Comparison of ENCODE assay signal across 28 mouse cellular contexts in genomic region chr16:74504426-74504825, GRCm38 (mm10).
DNase-seq lines count a peak whose midpoint lies in the region; ATAC-seq and TF ChIP-seq lines count a peak whose summit lies in the region.
"Had no signal": no experiment of that assay in that cellular context is flagged by ENCODE, and none has a peak within 500 bp of the region (broad histone marks: within the 10 kb centered on the region; RNA-seq: fewer than 3 reads in every experiment).

No protein-coding gene starts in this region.

- H3K9ac ChIP-seq in heart, embryonic 11.5 days (ENCODE audit: low read depth, low read length), result no peak overlapping the region
- no peak overlapping the region for H3K9ac ChIP-seq in kidney, postnatal 0 days (ENCODE audit: low read depth, low read length)
- H3K9ac ChIP-seq in forebrain, embryonic 15.5 days (replicated peaks), result no peak overlapping the region
- H3K9ac ChIP-seq: intestine, embryonic 15.5 days; limb, embryonic 12.5 days; liver, embryonic 13.5 days; lung, embryonic 14.5 days had no signal

- 33% methylated on average over 5 of the region's 5 CpGs for WGBS in heart, embryonic 11.5 days (ENCODE audit: insufficient replicate concordance)
- 49% methylated on average over 5 of the region's 5 CpGs for WGBS in kidney, postnatal 0 days
- WGBS in forebrain, embryonic 15.5 days, result 90% methylated on average over 5 of the region's 5 CpGs

- H3K4me1 ChIP-seq in heart, embryonic 11.5 days (ENCODE audit: control insufficient read depth, insufficient read depth, low read length), result no peaks in the 10 kb centered on the region
- no peaks in the 10 kb centered on the region for H3K4me1 ChIP-seq in kidney, postnatal 0 days (replicated peaks; ENCODE audit: insufficient read depth, low read length)
- H3K4me1 ChIP-seq in forebrain, embryonic 15.5 days, result no peaks in the 10 kb centered on the region
- H3K4me1 ChIP-seq: forebrain, embryonic 10.5 days; hindbrain, embryonic 10.5 days; intestine, embryonic 15.5 days; liver, embryonic 13.5 days had no signal

- H3K4me3 ChIP-seq in heart, embryonic 11.5 days (ENCODE audit: low read depth, low read length), result no peak overlapping the region
- H3K4me3 ChIP-seq in kidney, postnatal 0 days (replicated peaks; ENCODE audit: low read depth, low read length), result no peak overlapping the region
- H3K4me3 ChIP-seq in forebrain, embryonic 15.5 days, result no peak overlapping the region
- H3K4me3 ChIP-seq: forebrain, embryonic 10.5 days; hindbrain, embryonic 10.5 days; intestine, embryonic 15.5 days; layer of hippocampus, adult 2 months; limb, embryonic 12.5 days; liver, embryonic 13.5 days; megakaryocyte, embryonic 14.5 days had no signal

- no peaks in the 10 kb centered on the region for H3K36me3 ChIP-seq in heart, embryonic 11.5 days (ENCODE audit: control insufficient read depth, insufficient read depth, low read length)
- no peaks in the 10 kb centered on the region for H3K36me3 ChIP-seq in kidney, postnatal 0 days (ENCODE audit: insufficient read depth, low read length)
- no peaks in the 10 kb centered on the region for H3K36me3 ChIP-seq in forebrain, embryonic 15.5 days
- H3K36me3 ChIP-seq: forebrain, embryonic 10.5 days; G1E; hindbrain, embryonic 10.5 days; intestine, embryonic 15.5 days; limb, embryonic 12.5 days; liver, embryonic 13.5 days had no signal

- DNase-seq in heart, adult 18-20 months, result no peak
- peak; percentile 61 for DNase-seq in kidney, postnatal 0 days (ENCODE audit: low spot score)
- no peak for DNase-seq in kidney, postnatal 36 days
- DNase-seq in heart, postnatal 10 days, result peak; percentile 32 to 33
- DNase-seq in testis, postnatal 10 days (ENCODE audit: low spot score), result no peak
- DNase-seq: adrenal gland, postnatal 25 days; B cell, adult 2 months; cerebellum, adult 11 months; cerebellum, postnatal 14 days; gastrocnemius, postnatal 36 days; kidney, adult 8-10 months; kidney, postnatal 14 days; liver, embryonic 13.5 days; lung, embryonic 14.5 days; midbrain, embryonic 14.5 days had no signal

- TF ChIP-seq CTCF in kidney, postnatal 0 days (IDR thresholded peaks at IDR 0.05; ENCODE audit: low read depth), result no peak

- H3K27ac ChIP-seq in heart, embryonic 11.5 days (ENCODE audit: low read depth, low read length), result no peak overlapping the region
- no peak overlapping the region for H3K27ac ChIP-seq in kidney, postnatal 0 days
- H3K27ac ChIP-seq in forebrain, embryonic 15.5 days (replicated peaks), result no peak overlapping the region
- H3K27ac ChIP-seq: forebrain, embryonic 10.5 days; hindbrain, embryonic 10.5 days; intestine, embryonic 15.5 days; layer of hippocampus, adult 2 months; limb, embryonic 12.5 days; liver, embryonic 13.5 days; stomach, postnatal 0 days had no signal

- intact Hi-C loops in heart, postnatal 10 days (cut with DNase I), result no loop called here

- H3K4me2 ChIP-seq in heart, embryonic 11.5 days, result no peak overlapping the region
- H3K4me2 ChIP-seq in kidney, postnatal 0 days (ENCODE audit: low read length), result no peak overlapping the region
- no peak overlapping the region for H3K4me2 ChIP-seq in forebrain, embryonic 15.5 days (replicated peaks)
- H3K4me2 ChIP-seq: intestine, embryonic 15.5 days; limb, embryonic 12.5 days; liver, embryonic 13.5 days; lung, embryonic 14.5 days had no signal

- H3K9me3 ChIP-seq in heart, embryonic 11.5 days (replicated peaks; ENCODE audit: control insufficient read depth, low read length), result no peaks in the 10 kb centered on the region
- H3K9me3 ChIP-seq in kidney, postnatal 0 days (replicated peaks; ENCODE audit: low read length), result no peaks in the 10 kb centered on the region
- H3K9me3 ChIP-seq in forebrain, embryonic 15.5 days, result no peaks in the 10 kb centered on the region
- H3K9me3 ChIP-seq: forebrain, embryonic 10.5 days; G1E; hindbrain, embryonic 10.5 days; intestine, embryonic 15.5 days; limb, embryonic 12.5 days; liver, embryonic 13.5 days; megakaryocyte, embryonic 14.5 days had no signal

- ATAC-seq in heart, embryonic 11.5 days (replicated peaks; ENCODE audit: insufficient number of reproducible peaks, low FRiP score, low TSS enrichment), result 0 out of 2 replicates have a peak, but pooled peaks have one; percentile 59
- ATAC-seq in kidney, postnatal 0 days (replicated peaks; ENCODE audit: low FRiP score, low read depth), result no peak
- no peak for ATAC-seq in forebrain, embryonic 15.5 days (replicated peaks)
- ATAC-seq: activated CD4-positive, CD25-positive, alpha-beta regulatory T cell, adult 4 months; hindbrain, embryonic 16.5 days; intestine, embryonic 15.5 days had no signal

- H3K27me3 ChIP-seq in heart, embryonic 11.5 days (ENCODE audit: control insufficient read depth, insufficient read depth, low read length), result no peaks in the 10 kb centered on the region
- no peaks in the 10 kb centered on the region for H3K27me3 ChIP-seq in kidney, postnatal 0 days (ENCODE audit: insufficient read depth, low read length)
- no peaks in the 10 kb centered on the region for H3K27me3 ChIP-seq in forebrain, embryonic 15.5 days
- H3K27me3 ChIP-seq: CH12.LX; intestine, embryonic 15.5 days; limb, embryonic 12.5 days; liver, embryonic 13.5 days; megakaryocyte, embryonic 14.5 days had no signal

Comparison
In these comparisons a context has a peak if more than half of its experiments do, and no peak if none do; other contexts are left out.
1. DNase-seq: peak in kidney, postnatal 0 days (single experiment) and heart, postnatal 10 days (2 of 2); none in heart, adult 18-20 months (0 of 2), kidney, postnatal 36 days (0 of 2) and testis, postnatal 10 days (single experiment).